Mouse (Mus musculus) stomach, postnatal 0 days (tissue): ENCODE data around the gene Arnt2. TPM values are rescaled to one million over a fixed set of nuclear protein-coding genes. Genes with fewer than 3 reads are reported as not detected.

ENCODE experiments used
- ATAC-seq: fragments of 200-750 bp; cut with Nextera tagmentation; 2 replicates; pipeline ENCODE4 v1.8.0; 2017; ENCODE audit not compliant: low FRiP score, low TSS enrichment
- DNase-seq: peaks from one replicate; pipeline ENCODE4 v3.0.0-alpha.2; 2016; ENCODE audit warnings: low spot score
- H3K27ac ChIP-seq: fragments of 300-500 bp; sonication (generic); replicated peaks from 2 replicates; pipeline ENCODE4 v1.5.1; 2014; ENCODE audit warnings: mild to moderate bottlenecking, control low read depth
- H3K27me3 ChIP-seq: fragments of 300-500 bp; sonication (generic); 2 replicates; pipeline ENCODE4 v1.6.1; 2014; ENCODE audit warnings: low read length; ENCODE audit not compliant: control insufficient read depth, insufficient read depth
- H3K36me3 ChIP-seq: fragments of 300-500 bp; sonication (generic); 2 replicates; pipeline ENCODE4 v1.6.1; 2014; ENCODE audit warnings: low read length, mixed read lengths; ENCODE audit not compliant: control insufficient read depth, insufficient read depth
- H3K4me1 ChIP-seq: fragments of 300-500 bp; sonication (generic); replicated peaks from 2 replicates; pipeline ENCODE4 v1.6.1; 2014; ENCODE audit warnings: antibody characterized with exemption; ENCODE audit not compliant: control insufficient read depth, insufficient read depth
- H3K4me2 ChIP-seq: fragments of 300-500 bp; sonication (generic); replicated peaks from 2 replicates; pipeline ENCODE4 v1.6.1; 2014; ENCODE audit warnings: low read depth, mild to moderate bottlenecking, control low read depth, moderate library complexity
- H3K4me3 ChIP-seq: fragments of 300-500 bp; sonication (generic); 2 replicates; pipeline ENCODE4 v1.5.1; 2014; ENCODE audit warnings: low read depth, low read length, control low read depth
- H3K9ac ChIP-seq: fragments of 300-500 bp; sonication (generic); 2 replicates; pipeline ENCODE4 v1.6.1; 2014; ENCODE audit warnings: mild to moderate bottlenecking, low read length, control low read depth, mixed read lengths
- H3K9me3 ChIP-seq: fragments of 300-500 bp; sonication (generic); 2 replicates; pipeline ENCODE4 v1.6.1; 2016; ENCODE audit warnings: low read length; ENCODE audit not compliant: control insufficient read depth
- CTCF ChIP-seq: IDR thresholded peaks from 2 replicates; pipeline ENCODE4 v1.5.1; 2016; ENCODE audit warnings: antibody characterized with exemption, low read depth, mild to moderate bottlenecking, moderate library complexity
- EP300 ChIP-seq: optimal IDR thresholded peaks from 2 replicates; pipeline ENCODE3; 2016; ENCODE audit warnings: antibody characterized with exemption
- WGBS: fragments of 180-500 bp; shearing (Covaris S2); extraction: QIAGEN DNeasy Blood & Tissue Kit; methylation state at CpG from one replicate; pipeline ENCODE4 v1.1.7; 2014; 5-methylcytosine and 5-hydroxymethylcytosine counted together
- polyA plus RNA-seq: library from polyadenylated mRNA; unstranded; fragments of >200 nt; fragmentation: Nextera tagmentation; extraction: Ambion mirVana; gene quantifications from 2 replicates; pipeline ENCODE4 v1.2.1, GENCODE M21; 2015

Gene Arnt2
- polyA plus RNA-seq, 1 experiment from 2014 or later: 0.89 TPM

DNA sequence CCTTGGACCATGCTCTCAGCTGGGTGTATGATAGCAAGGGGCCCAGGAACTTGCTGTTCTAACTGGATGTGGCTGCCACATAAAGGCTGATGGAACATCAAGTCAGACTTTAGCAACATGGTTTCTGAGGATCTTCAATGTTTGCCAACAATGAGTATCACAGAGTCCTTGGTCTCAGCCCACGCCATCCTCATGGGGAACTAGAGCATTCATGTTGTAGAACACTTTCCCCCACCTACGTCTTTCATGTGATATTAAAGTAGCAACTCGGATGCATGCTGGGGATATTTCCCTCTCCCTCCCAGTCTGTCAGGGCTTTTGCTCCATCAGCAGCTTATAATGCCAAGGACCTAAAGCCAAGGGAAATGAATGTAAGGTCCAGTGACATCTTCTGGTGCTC lies 153.3 kb downstream of the Arnt2 start:
- H3K27ac ChIP-seq: no peak overlapping the region
- no peak for DNase-seq
- 91% methylated on average over 3 of the region's 3 CpGs for WGBS
- no peak for TF ChIP-seq EP300
- no peak for TF ChIP-seq CTCF
- H3K4me1 ChIP-seq: no peaks in the 10 kb centered on the region
- no peak overlapping the region for H3K4me3 ChIP-seq
- no peak for ATAC-seq
- no peaks in the 10 kb centered on the region for H3K36me3 ChIP-seq
- no peaks in the 10 kb centered on the region for H3K27me3 ChIP-seq
- H3K9me3 ChIP-seq: no peaks in the 10 kb centered on the region
- H3K9ac ChIP-seq: no peak overlapping the region
- H3K4me2 ChIP-seq: no peak overlapping the region

DNA sequence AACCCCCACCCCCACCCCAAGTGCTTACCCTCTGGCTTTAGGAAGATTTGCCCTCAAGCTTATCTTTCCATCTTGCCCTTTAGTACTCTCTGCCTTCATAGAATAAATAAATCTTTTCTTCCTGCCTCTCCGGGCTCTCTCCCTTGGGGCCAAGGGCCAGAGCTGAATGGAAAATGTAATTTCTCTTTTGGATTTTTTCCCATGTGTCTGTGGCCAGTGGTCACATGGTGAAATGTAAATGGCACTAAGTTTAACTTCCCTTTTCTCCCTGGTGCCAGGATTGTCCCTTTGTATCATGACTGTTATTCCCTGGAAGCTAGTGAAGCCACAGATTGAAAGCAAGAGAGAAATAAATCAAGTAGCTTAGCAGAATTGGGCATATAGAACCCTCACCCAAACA lies 153.7 kb downstream of the Arnt2 start:
- TF ChIP-seq CTCF: no peak
- no peak for TF ChIP-seq EP300
- H3K9ac ChIP-seq: no peak overlapping the region
- no peaks in the 10 kb centered on the region for H3K9me3 ChIP-seq
- H3K27me3 ChIP-seq: no peaks in the 10 kb centered on the region
- ATAC-seq (no peak), DNase-seq (no peak)
- no peak overlapping the region for H3K27ac ChIP-seq
- H3K4me3 ChIP-seq: no peak overlapping the region
- H3K4me2 ChIP-seq: no peak overlapping the region
- no peaks in the 10 kb centered on the region for H3K4me1 ChIP-seq
- 22% methylated on average over 1 of the region's 1 CpGs for WGBS
- H3K36me3 ChIP-seq: no peaks in the 10 kb centered on the region

DNA sequence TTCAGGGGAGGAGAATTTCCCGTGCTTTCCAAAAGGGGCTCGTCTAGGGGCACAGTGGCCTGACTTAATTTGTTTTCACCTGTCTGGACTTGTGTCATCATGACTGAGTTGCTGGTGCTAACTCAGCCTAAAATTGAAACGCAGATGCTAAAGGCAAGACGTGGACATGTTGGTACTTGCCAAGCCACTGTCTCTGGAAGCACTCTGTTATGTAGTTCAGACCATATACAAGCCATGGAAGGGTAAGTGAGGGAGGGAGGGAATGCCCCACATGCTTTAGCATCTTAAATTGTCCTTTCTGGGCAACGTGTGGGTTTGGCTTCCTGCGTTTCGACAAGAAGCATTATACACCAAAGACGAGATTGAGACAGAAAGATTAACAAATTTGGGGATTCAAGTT lies 155.1 kb downstream of the Arnt2 start:
- no peaks in the 10 kb centered on the region for H3K4me1 ChIP-seq
- ATAC-seq (no peak), DNase-seq (no peak)
- no peak overlapping the region for H3K4me3 ChIP-seq
- TF ChIP-seq CTCF: no peak
- no peak for TF ChIP-seq EP300
- WGBS: 58% methylated on average over 8 of the region's 8 CpGs
- no peak overlapping the region for H3K4me2 ChIP-seq
- no peaks in the 10 kb centered on the region for H3K27me3 ChIP-seq
- no peak overlapping the region for H3K27ac ChIP-seq
- no peaks in the 10 kb centered on the region for H3K9me3 ChIP-seq
- no peak overlapping the region for H3K9ac ChIP-seq
- no peaks in the 10 kb centered on the region for H3K36me3 ChIP-seq

DNA sequence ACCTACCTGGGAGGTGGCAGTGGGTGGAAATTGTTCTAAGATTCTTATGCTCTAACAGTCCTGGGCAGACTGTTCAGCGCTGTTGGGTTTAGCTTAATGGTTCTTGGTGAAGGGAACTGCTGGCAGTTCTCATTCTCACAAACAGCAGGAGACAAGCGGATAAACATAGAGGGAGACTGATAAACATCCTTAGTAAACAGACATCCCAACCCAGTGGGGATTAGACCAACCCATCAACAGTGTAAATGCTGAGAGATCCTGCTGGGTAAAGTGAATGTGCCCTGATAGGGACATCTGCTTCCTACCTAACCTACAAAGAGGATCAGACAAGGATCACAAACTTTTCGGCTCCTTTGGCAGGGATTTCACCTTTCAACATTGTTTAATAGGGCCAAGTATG lies 155.7 kb downstream of the Arnt2 start:
- 49% methylated on average over 3 of the region's 3 CpGs for WGBS
- no peaks in the 10 kb centered on the region for H3K27me3 ChIP-seq
- ATAC-seq (no peak), DNase-seq (no peak)
- H3K4me3 ChIP-seq: no peak overlapping the region
- H3K4me2 ChIP-seq: no peak overlapping the region
- no peaks in the 10 kb centered on the region for H3K36me3 ChIP-seq
- H3K4me1 ChIP-seq: no peaks in the 10 kb centered on the region
- H3K9ac ChIP-seq: no peak overlapping the region
- H3K9me3 ChIP-seq: no peaks in the 10 kb centered on the region
- TF ChIP-seq EP300 (no peak), CTCF (no peak)
- no peak overlapping the region for H3K27ac ChIP-seq

DNA sequence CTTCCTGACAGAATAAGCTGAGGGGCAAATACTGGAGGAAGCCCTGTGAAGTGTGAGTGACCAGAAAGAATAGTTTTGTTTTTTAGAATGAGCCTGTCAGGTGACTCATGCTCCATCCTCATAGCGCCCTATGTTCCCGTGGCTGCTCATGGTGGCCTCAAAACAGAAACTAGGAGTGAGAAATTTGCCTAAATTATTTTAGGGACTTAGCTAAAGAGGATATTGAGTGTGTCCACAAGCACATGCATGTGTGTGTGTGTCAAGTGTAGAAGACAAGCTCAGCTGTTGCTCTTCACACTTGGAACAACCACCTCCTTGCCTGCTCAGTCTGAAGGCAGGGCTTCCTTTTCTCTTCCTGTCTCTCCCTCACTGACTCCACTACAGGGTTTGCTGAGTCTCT lies 158.3 kb downstream of the Arnt2 start:
- H3K36me3 ChIP-seq: no peaks in the 10 kb centered on the region
- TF ChIP-seq EP300 (no peak), CTCF (no peak)

DNA sequence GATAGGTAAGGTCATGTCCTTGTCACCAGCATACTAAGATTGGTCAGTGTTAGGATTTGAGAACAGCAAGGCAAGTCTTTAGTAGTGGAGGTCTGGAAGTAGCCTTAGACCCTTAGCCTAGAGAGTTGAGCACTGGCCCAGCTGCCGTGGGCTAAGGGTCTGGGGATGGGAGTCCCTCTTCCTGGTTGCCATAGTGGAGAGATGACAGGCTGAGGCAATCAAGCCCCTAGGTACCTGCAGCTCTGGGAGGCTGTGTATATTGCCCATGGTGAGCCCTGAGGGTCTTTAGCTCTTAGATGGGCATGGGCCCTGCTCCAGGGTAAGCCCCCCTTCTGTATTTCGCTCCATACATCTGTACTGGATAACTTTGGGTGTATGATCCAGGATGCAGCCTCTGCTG lies 159.2 kb downstream of the Arnt2 start:
- Histone ChIP-seq H3K27ac (no peak overlapping the region), H3K9ac (no peak overlapping the region), H3K27me3 (no peaks in the 10 kb centered on the region), H3K4me3 (no peak overlapping the region), H3K4me1 (no peaks in the 10 kb centered on the region), H3K9me3 (no peaks in the 10 kb centered on the region), H3K36me3 (no peaks in the 10 kb centered on the region), H3K4me2 (no peak overlapping the region)
- no peak for TF ChIP-seq EP300
- no peak for TF ChIP-seq CTCF
- 93% methylated on average over 2 of the region's 2 CpGs for WGBS
- no peak for ATAC-seq
- DNase-seq: no peak

More for the DNA sequence above, 158.3 kb downstream of the Arnt2 start:
- ATAC-seq (no peak), DNase-seq (no peak)
- H3K4me1 ChIP-seq: no peaks in the 10 kb centered on the region
- no peak overlapping the region for H3K27ac ChIP-seq
- 86% methylated on average over 2 of the region's 2 CpGs for WGBS
- no peak overlapping the region for H3K4me3 ChIP-seq
- H3K9me3 ChIP-seq: no peaks in the 10 kb centered on the region
- no peaks in the 10 kb centered on the region for H3K27me3 ChIP-seq
- H3K9ac ChIP-seq: no peak overlapping the region
- no peak overlapping the region for H3K4me2 ChIP-seq

DNA sequence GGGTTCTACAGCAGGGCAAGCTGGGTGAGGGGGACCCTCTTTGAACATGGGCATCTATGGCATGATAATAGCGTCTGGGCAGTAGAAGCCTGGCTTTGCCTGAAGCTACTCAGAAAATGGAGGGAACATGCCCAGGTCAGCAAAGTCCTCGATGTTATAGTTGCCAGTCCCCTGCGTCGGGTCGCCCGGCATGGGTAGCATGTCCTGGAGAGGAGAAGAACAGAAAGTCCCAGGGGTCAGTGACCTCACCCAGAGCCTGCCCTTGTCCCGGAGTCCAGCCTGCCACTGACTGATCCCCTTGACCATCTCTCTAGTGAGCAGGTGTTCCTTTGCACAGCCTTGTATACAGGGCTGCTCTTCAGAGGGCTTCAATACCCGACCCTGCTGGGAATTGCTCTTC lies 160.0 kb downstream of the Arnt2 start:
- Histone ChIP-seq H3K4me1 (no peaks in the 10 kb centered on the region), H3K4me2 (no peak overlapping the region), H3K27ac (no peak overlapping the region), H3K36me3 (no peaks in the 10 kb centered on the region), H3K4me3 (no peak overlapping the region), H3K9me3 (no peaks in the 10 kb centered on the region), H3K27me3 (no peaks in the 10 kb centered on the region), H3K9ac (no peak overlapping the region)
- DNase-seq (no peak), ATAC-seq (no peak)
- no peak for TF ChIP-seq CTCF
- TF ChIP-seq EP300: no peak
- WGBS: 80% methylated on average over 8 of the region's 8 CpGs
